Mouse (Mus musculus) midbrain, embryonic 11.5 days (tissue): ENCODE results near the gene Zfp472. TPM values are rescaled to one million over a fixed set of nuclear protein-coding genes. Genes with fewer than 3 reads are reported as not detected.
A peak's percentile ranks its signal among the peaks of the same experiment; 100 is the strongest.

ENCODE experiments used
- ATAC-seq: fragments of 200-750 bp; cut with Nextera tagmentation; 2 replicates; pipeline ENCODE4 v1.8.0; 2017; ENCODE audit warnings: moderate TSS enrichment, moderate library complexity; ENCODE audit not compliant: low FRiP score
- DNase-seq: peaks from one replicate; pipeline ENCODE4 v3.0.0; 2015; ENCODE audit warnings: low spot score; ENCODE audit errors: missing footprints
- H3K27ac ChIP-seq: fragments of 300-500 bp; sonication (generic); 2 replicates; pipeline ENCODE4 v1.5.1; 2014; ENCODE audit warnings: low read depth, low read length
- H3K27me3 ChIP-seq: fragments of 300-500 bp; sonication (generic); 2 replicates; pipeline ENCODE4 v1.6.1; 2014; ENCODE audit warnings: mild to moderate bottlenecking, low read length, moderate library complexity, mixed read lengths; ENCODE audit not compliant: control insufficient read depth, insufficient read depth
- H3K36me3 ChIP-seq: fragments of 300-500 bp; sonication (generic); 2 replicates; pipeline ENCODE4 v1.6.1; 2014; ENCODE audit warnings: mild to moderate bottlenecking, low read length, moderate library complexity, mixed read lengths; ENCODE audit not compliant: control insufficient read depth, insufficient read depth
- H3K4me1 ChIP-seq: fragments of 300-500 bp; sonication (generic); 2 replicates; pipeline ENCODE4 v1.6.1; 2014; ENCODE audit warnings: low read length; ENCODE audit not compliant: control insufficient read depth, insufficient read depth
- H3K4me2 ChIP-seq: fragments of 300-500 bp; sonication (generic); 2 replicates; pipeline ENCODE4 v1.6.1; 2014; ENCODE audit warnings: mild to moderate bottlenecking, moderate library complexity
- H3K4me3 ChIP-seq: fragments of 300-500 bp; sonication (generic); 2 replicates; pipeline ENCODE4 v1.5.1; 2014; ENCODE audit warnings: low read depth, low read length
- H3K9ac ChIP-seq: fragments of 300-500 bp; sonication (generic); 2 replicates; pipeline ENCODE4 v1.6.1; 2014; ENCODE audit warnings: low read length
- H3K9me3 ChIP-seq: fragments of 300-500 bp; sonication (generic); 2 replicates; pipeline ENCODE4 v1.6.1; 2016; ENCODE audit warnings: low read length; ENCODE audit not compliant: control insufficient read depth
- WGBS: fragments of 180-500 bp; shearing (Covaris S2); extraction: QIAGEN DNeasy Blood & Tissue Kit; methylation state at CpG from one replicate; pipeline ENCODE4 v1.1.7; 2014; 5-methylcytosine and 5-hydroxymethylcytosine counted together
- polyA plus RNA-seq: library from polyadenylated mRNA; unstranded; fragments of >200 nt; fragmentation: Nextera tagmentation; extraction: Ambion mirVana; gene quantifications from 2 replicates; pipeline ENCODE4 v1.2.1, GENCODE M21; 2014

Gene Zfp472
- 14.4 and 15.6 TPM in 2 replicates for polyA plus RNA-seq

GRCm38 (mm10) chr17:32965623-32966290 lies at the start of gene Zfp472:
Gene Zfp472, plus strand, starts transcription at chr17:32965814.
- Histone ChIP-seq H3K27me3 (no peaks in the 10 kb centered on the region), H3K27ac (peak within 1 kb of the TSS; percentile 67), H3K36me3 (no peaks in the 10 kb centered on the region), H3K9ac (peak within 1 kb of the TSS; percentile 83), H3K9me3 (no peaks in the 10 kb centered on the region), H3K4me3 (peak within 1 kb of the TSS; percentile 72), H3K4me1 (peaks cover 8% of the 10 kb centered on the region), H3K4me2 (peak within 1 kb of the TSS; percentile 77)
- WGBS = under 1% methylated on average over 33 of the region's 33 CpGs
- DNase-seq (peak; percentile 99), ATAC-seq (peak; percentile 99)

GRCm38 (mm10) chr17:32916075-32916474 lies 49.5 kb upstream of the Zfp472 start:
- no peak for ATAC-seq
- DNase-seq = no peak
- Histone ChIP-seq H3K27ac (no peak overlapping the region), H3K9me3 (no peaks in the 10 kb centered on the region), H3K9ac (no peak overlapping the region), H3K4me3 (no peak overlapping the region), H3K4me1 (no peaks in the 10 kb centered on the region), H3K4me2 (no peak overlapping the region), H3K27me3 (no peaks in the 10 kb centered on the region), H3K36me3 (no peaks in the 10 kb centered on the region)
- WGBS = 82% methylated on average over 1 of the region's 1 CpGs

- H3K4me2 ChIP-seq = no peak within 1 kb of the TSS
- H3K4me1 ChIP-seq = no peaks in the 10 kb centered on the region
- no peaks in the 10 kb centered on the region for H3K9me3 ChIP-seq
- no peak within 1 kb of the TSS for H3K9ac ChIP-seq
- H3K4me3 ChIP-seq = no peak within 1 kb of the TSS
- no peak for ATAC-seq
- no peaks in the 10 kb centered on the region for H3K27me3 ChIP-seq
- no peaks in the 10 kb centered on the region for H3K36me3 ChIP-seq
- no peak for DNase-seq
- no peak within 1 kb of the TSS for H3K27ac ChIP-seq
- WGBS = 77% methylated on average over 2 of the region's 2 CpGs
Observed at GRCm38 (mm10) chr17:32917131-32917530, 48.5 kb upstream of the Zfp472 start, which contains the start of gene Cyp4f14. Gene Cyp4f14, minus strand, starts transcription at chr17:32917342.

GRCm38 (mm10) chr17:32919123-32919522 lies 46.5 kb upstream of the Zfp472 start:
- H3K4me1 ChIP-seq = no peaks in the 10 kb centered on the region
- no peak overlapping the region for H3K9ac ChIP-seq
- 79% methylated on average over 2 of the region's 2 CpGs for WGBS
- H3K4me3 ChIP-seq = no peak overlapping the region
- H3K27ac ChIP-seq = no peak overlapping the region
- H3K9me3 ChIP-seq = no peaks in the 10 kb centered on the region
- no peak overlapping the region for H3K4me2 ChIP-seq
- DNase-seq (no peak), ATAC-seq (no peak)
- no peaks in the 10 kb centered on the region for H3K36me3 ChIP-seq
- no peaks in the 10 kb centered on the region for H3K27me3 ChIP-seq

DNA sequence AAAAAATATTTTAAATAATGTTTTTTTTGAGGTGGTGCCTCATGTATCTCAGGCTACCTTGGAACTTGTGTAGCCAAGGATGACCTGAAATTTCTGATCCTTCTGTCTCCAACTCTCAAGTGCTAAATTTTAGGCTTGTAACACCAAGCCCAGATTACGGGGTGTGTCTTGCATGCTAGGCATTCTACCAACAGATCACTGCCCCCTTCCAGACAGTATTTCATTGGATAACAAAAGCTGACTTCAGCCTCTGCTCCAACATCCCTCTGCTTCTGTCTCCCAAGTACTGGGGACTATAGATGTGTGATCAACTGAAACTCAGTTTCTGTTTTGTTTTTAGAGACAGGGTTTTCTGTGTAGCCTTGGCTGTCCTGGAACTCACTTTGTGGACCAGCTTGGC lies 41.9 kb upstream of the Zfp472 start:
- Histone ChIP-seq H3K9me3 (no peaks in the 10 kb centered on the region), H3K9ac (no peak overlapping the region; the same call in 1 of the 2 replicates), H3K36me3 (no peaks in the 10 kb centered on the region), H3K4me2 (no peak overlapping the region), H3K4me3 (no peak overlapping the region), H3K27me3 (no peaks in the 10 kb centered on the region), H3K27ac (no peak overlapping the region), H3K4me1 (peaks cover 4% of the 10 kb centered on the region)
- 89% methylated on average over 1 of the region's 1 CpGs for WGBS
- ATAC-seq (no peak), DNase-seq (no peak)

- H3K9me3 ChIP-seq = no peaks in the 10 kb centered on the region
- no peaks in the 10 kb centered on the region for H3K27me3 ChIP-seq
- no peaks in the 10 kb centered on the region for H3K36me3 ChIP-seq
- H3K9ac ChIP-seq = peak overlapping the region; percentile 73
- peaks cover 4% of the 10 kb centered on the region for H3K4me1 ChIP-seq
- no peak overlapping the region for H3K27ac ChIP-seq
- 15% methylated on average over 32 of the region's 32 CpGs for WGBS
- H3K4me2 ChIP-seq = peak overlapping the region; percentile 67
- peak overlapping the region; percentile 35 for H3K4me3 ChIP-seq
- peak; percentile 95 for DNase-seq
- ATAC-seq = peak; percentile 94
Observed at GRCm38 (mm10) chr17:32924658-32925312, 40.8 kb upstream of the Zfp472 start.

GRCm38 (mm10) chr17:32927803-32928202 lies 37.8 kb upstream of the Zfp472 start:
- Histone ChIP-seq H3K4me3 (no peak overlapping the region), H3K9me3 (no peaks in the 10 kb centered on the region), H3K27me3 (no peaks in the 10 kb centered on the region), H3K36me3 (no peaks in the 10 kb centered on the region), H3K4me1 (peaks cover 4% of the 10 kb centered on the region), H3K27ac (no peak overlapping the region), H3K9ac (no peak overlapping the region), H3K4me2 (no peak overlapping the region)
- WGBS = 84% methylated on average over 5 of the region's 5 CpGs
- no peak for DNase-seq
- ATAC-seq = no peak

DNA sequence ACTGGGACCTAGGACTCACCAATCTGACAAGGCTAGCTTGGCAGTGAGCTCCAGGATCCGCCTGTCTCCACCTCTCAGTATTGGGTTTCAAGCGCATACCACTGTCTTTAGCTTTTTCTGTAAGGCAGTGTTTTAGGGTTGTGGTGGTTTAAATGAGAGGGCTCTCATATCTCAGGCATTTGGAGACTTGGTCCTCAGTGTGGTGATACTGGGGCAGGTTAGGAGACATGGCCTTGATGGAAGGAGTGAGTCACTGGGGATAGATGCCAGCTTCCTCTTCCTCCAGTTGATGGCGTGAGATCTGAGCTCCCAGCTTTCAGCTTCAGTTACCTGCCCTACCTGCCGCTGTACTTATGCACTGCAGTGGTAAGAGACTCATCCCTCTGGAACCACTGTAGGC lies 25.8 kb upstream of the Zfp472 start:
- no peak overlapping the region for H3K4me3 ChIP-seq
- H3K36me3 ChIP-seq = no peaks in the 10 kb centered on the region
- 68% methylated on average over 4 of the region's 4 CpGs for WGBS
- H3K27ac ChIP-seq = no peak overlapping the region
- DNase-seq (no peak), ATAC-seq (no peak)
- no peaks in the 10 kb centered on the region for H3K9me3 ChIP-seq
- no peak overlapping the region for H3K9ac ChIP-seq
- no peak overlapping the region for H3K4me2 ChIP-seq
- H3K4me1 ChIP-seq = no peaks in the 10 kb centered on the region
- H3K27me3 ChIP-seq = no peaks in the 10 kb centered on the region

GRCm38 (mm10) chr17:32943661-32944060 lies 22.0 kb upstream of the Zfp472 start:
- H3K27ac ChIP-seq = no peak overlapping the region
- H3K36me3 ChIP-seq = no peaks in the 10 kb centered on the region
- no peak for DNase-seq
- H3K9ac ChIP-seq = no peak overlapping the region
- no peak overlapping the region for H3K4me3 ChIP-seq
- ATAC-seq = no peak
- H3K9me3 ChIP-seq = no peaks in the 10 kb centered on the region
- no peaks in the 10 kb centered on the region for H3K27me3 ChIP-seq
- 93% methylated on average over 3 of the region's 3 CpGs for WGBS
- H3K4me1 ChIP-seq = no peaks in the 10 kb centered on the region
- no peak overlapping the region for H3K4me2 ChIP-seq
